Mouse (Mus musculus): Measurements from ENCODE around the gene Ube2d1.

- no peak for TF ChIP-seq POLR2A (IDR thresholded peaks at IDR 0.05; ENCODE audit: control insufficient read depth, low read depth, low read length)
- TF ChIP-seq CTCF (IDR thresholded peaks at IDR 0.05; ENCODE audit: control insufficient read depth, insufficient read depth, insufficient replicate concordance, low read depth, low read length) = no peak
These were observed 17.4 kb upstream of the Ube2d1 start for GRCm38 (mm10) chr10:71302490-71302889.
